24 mouse cellular contexts compared by ENCODE assay signal in genomic region chr5:42036388-42037082, GRCm38 (mm10). TPM values are rescaled to one million over a fixed set of nuclear protein-coding genes. Genes with fewer than 3 reads are reported as not detected.
DNase-seq lines count a peak whose midpoint lies in the region; ATAC-seq and TF ChIP-seq lines count a peak whose summit lies in the region.
"Had no signal": no experiment of that assay in that cellular context is flagged by ENCODE, and none has a peak within 500 bp of the region (broad histone marks: within the 10 kb centered on the region; RNA-seq: fewer than 3 reads in every experiment).

No protein-coding gene starts in this region.

- H3K9me3 ChIP-seq in forebrain, embryonic 14.5 days (replicated peaks; ENCODE audit: control insufficient read depth, low read length): no peaks in the 10 kb centered on the region
- H3K9me3 ChIP-seq in forebrain, embryonic 16.5 days (ENCODE audit: control insufficient read depth, low read length): no peaks in the 10 kb centered on the region
- no peaks in the 10 kb centered on the region for H3K9me3 ChIP-seq in midbrain, embryonic 15.5 days
- H3K9me3 ChIP-seq in kidney, embryonic 14.5 days (ENCODE audit: control insufficient read depth, low read length): no peaks in the 10 kb centered on the region
- H3K9me3 ChIP-seq: embryonic facial prominence, embryonic 15.5 days; heart, embryonic 10.5 days; limb, embryonic 12.5 days; neural tube, embryonic 15.5 days had no signal

- no peak overlapping the region for H3K4me3 ChIP-seq in forebrain, embryonic 14.5 days (ENCODE audit: low read depth, low read length)
- no peak overlapping the region for H3K4me3 ChIP-seq in forebrain, embryonic 16.5 days (replicated peaks; ENCODE audit: low read length)
- no peak overlapping the region for H3K4me3 ChIP-seq in midbrain, embryonic 15.5 days
- no peak overlapping the region for H3K4me3 ChIP-seq in kidney, embryonic 14.5 days (ENCODE audit: low read length)
- H3K4me3 ChIP-seq: embryonic facial prominence, embryonic 15.5 days; heart, embryonic 10.5 days; limb, embryonic 12.5 days; neural tube, embryonic 15.5 days had no signal

- no peak overlapping the region for H3K27ac ChIP-seq in forebrain, embryonic 14.5 days (ENCODE audit: low read depth, low read length)
- H3K27ac ChIP-seq in forebrain, embryonic 16.5 days (ENCODE audit: low read length): no peak overlapping the region
- H3K27ac ChIP-seq in midbrain, embryonic 15.5 days: peak overlapping the region; percentile 61
- no peak overlapping the region for H3K27ac ChIP-seq in kidney, embryonic 14.5 days (ENCODE audit: low read depth, low read length)
- H3K27ac ChIP-seq: embryonic facial prominence, embryonic 15.5 days; heart, embryonic 10.5 days; limb, embryonic 12.5 days; liver, embryonic 14.5 days; neural tube, embryonic 15.5 days had no signal

- H3K9ac ChIP-seq in forebrain, embryonic 14.5 days (ENCODE audit: low read length): no peak overlapping the region
- H3K9ac ChIP-seq in forebrain, embryonic 16.5 days (replicated peaks; ENCODE audit: low read depth, low read length): no peak overlapping the region
- H3K9ac ChIP-seq in midbrain, embryonic 15.5 days: no peak overlapping the region
- no peak overlapping the region for H3K9ac ChIP-seq in kidney, embryonic 14.5 days (ENCODE audit: low read depth, low read length)
- H3K9ac ChIP-seq: embryonic facial prominence, embryonic 15.5 days; limb, embryonic 12.5 days; liver, embryonic 14.5 days; neural tube, embryonic 15.5 days had no signal

- peak; percentile 55; the same call in 1 of the 2 replicates for ATAC-seq in forebrain, embryonic 14.5 days
- ATAC-seq in forebrain, embryonic 16.5 days: no peak
- peak; percentile 90 for ATAC-seq in midbrain, embryonic 15.5 days (replicated peaks)
- no peak for ATAC-seq in kidney, embryonic 14.5 days (ENCODE audit: low FRiP score, low TSS enrichment)
- ATAC-seq: activated CD4-positive, CD25-positive, alpha-beta regulatory T cell, adult 4 months; intestine, embryonic 16.5 days; lung, postnatal 0 days had no signal

- intact Hi-C loops in left cerebral cortex, postnatal 4 days (cut with DNase I): no loop called here

- no peaks in the 10 kb centered on the region for H3K36me3 ChIP-seq in forebrain, embryonic 14.5 days (ENCODE audit: control insufficient read depth, insufficient read depth, low read length)
- no peaks in the 10 kb centered on the region for H3K36me3 ChIP-seq in forebrain, embryonic 16.5 days (ENCODE audit: control insufficient read depth, insufficient read depth)
- no peaks in the 10 kb centered on the region for H3K36me3 ChIP-seq in midbrain, embryonic 15.5 days (replicated peaks)
- no peaks in the 10 kb centered on the region for H3K36me3 ChIP-seq in kidney, embryonic 14.5 days (ENCODE audit: control insufficient read depth, insufficient read depth, low read length)
- H3K36me3 ChIP-seq: embryonic facial prominence, embryonic 15.5 days; heart, embryonic 10.5 days; limb, embryonic 12.5 days; neural tube, embryonic 15.5 days had no signal

- TF ChIP-seq CTCF in brain, embryonic 14.5 days (IDR thresholded peaks at IDR 0.05; ENCODE audit: borderline replicate concordance, extremely low read depth, insufficient read depth, insufficient read length): no peak

- H3K4me2 ChIP-seq in forebrain, embryonic 14.5 days (ENCODE audit: low read length): no peak overlapping the region
- no peak overlapping the region for H3K4me2 ChIP-seq in forebrain, embryonic 16.5 days (ENCODE audit: low read length)
- no peak overlapping the region; the same call in 1 of the 2 replicates for H3K4me2 ChIP-seq in midbrain, embryonic 15.5 days
- no peak overlapping the region for H3K4me2 ChIP-seq in kidney, embryonic 14.5 days (replicated peaks; ENCODE audit: low read depth, low read length)
- H3K4me2 ChIP-seq: embryonic facial prominence, embryonic 15.5 days; limb, embryonic 12.5 days; neural tube, embryonic 15.5 days had no signal

- DNase-seq in forebrain, embryonic 14.5 days (ENCODE audit: low spot score): peak; percentile 8
- peak; percentile 4 for DNase-seq in left cerebral cortex, postnatal 4 days
- DNase-seq in left cerebral cortex, adult 9 months (ENCODE audit: low spot score in 2 of 2): no peak
- DNase-seq in brain, embryonic 14.5 days (ENCODE audit: low read depth): peak; percentile 53
- no peak for DNase-seq in ovary, postnatal 36 days (ENCODE audit: low spot score)
- DNase-seq: adrenal gland, postnatal 36 days; gastrocnemius, postnatal 36 days; kidney, postnatal 14 days; right cerebral cortex, adult 18-20 months; thymus, postnatal 14 days had no signal

- H3K27me3 ChIP-seq in forebrain, embryonic 14.5 days (replicated peaks; ENCODE audit: control insufficient read depth, insufficient read depth, low read length): no peaks in the 10 kb centered on the region
- H3K27me3 ChIP-seq in forebrain, embryonic 16.5 days (replicated peaks; ENCODE audit: control insufficient read depth, insufficient read depth, low read length): no peaks in the 10 kb centered on the region
- H3K27me3 ChIP-seq in midbrain, embryonic 15.5 days (replicated peaks): no peaks in the 10 kb centered on the region
- H3K27me3 ChIP-seq in kidney, embryonic 14.5 days (ENCODE audit: control insufficient read depth, insufficient read depth, low read length): no peaks in the 10 kb centered on the region
- H3K27me3 ChIP-seq: embryonic facial prominence, embryonic 15.5 days; limb, embryonic 12.5 days; neural tube, embryonic 15.5 days had no signal

- TF ChIP-seq POLR2A in brain, embryonic 14.5 days (IDR thresholded peaks at IDR 0.05; ENCODE audit: borderline replicate concordance, extremely low read depth, insufficient read depth, insufficient read length, poor library complexity, severe bottlenecking): no peak

- WGBS in forebrain, embryonic 14.5 days: 51% methylated on average over 15 of the region's 15 CpGs
- WGBS in forebrain, embryonic 16.5 days: 55% methylated on average over 15 of the region's 15 CpGs
- 41% methylated on average over 15 of the region's 15 CpGs for WGBS in midbrain, embryonic 15.5 days
- 65% methylated on average over 15 of the region's 15 CpGs for WGBS in kidney, embryonic 14.5 days

- H3K4me1 ChIP-seq in forebrain, embryonic 14.5 days (ENCODE audit: control insufficient read depth, insufficient read depth, low read length): no peaks in the 10 kb centered on the region
- H3K4me1 ChIP-seq in forebrain, embryonic 16.5 days (replicated peaks; ENCODE audit: control insufficient read depth, insufficient read depth, low read length): no peaks in the 10 kb centered on the region
- H3K4me1 ChIP-seq in midbrain, embryonic 15.5 days: peaks cover 6% of the 10 kb centered on the region; the same call in 1 of the 2 replicates
- H3K4me1 ChIP-seq in kidney, embryonic 14.5 days (ENCODE audit: control insufficient read depth, insufficient read depth, low read length): no peaks in the 10 kb centered on the region
- H3K4me1 ChIP-seq: embryonic facial prominence, embryonic 15.5 days; heart, embryonic 10.5 days; limb, embryonic 12.5 days had no signal

RNA-seq across cellular contexts. Expression of gene Gm16223, which starts 31.2 kb away (rescaled TPM):
- polyA plus RNA-seq in forebrain, embryonic 14.5 days (2014; fragmentation: Nextera tagmentation; extraction: Ambion mirVana): 0.06 TPM in 1 of 2 replicates, not detected in the other
- not detected in 2 replicates for polyA plus RNA-seq in forebrain, embryonic 16.5 days (2015; fragmentation: Nextera tagmentation; extraction: Ambion mirVana)
- not detected for total RNA-seq in left cerebral cortex, postnatal 4 days (2021)
- 0.03 and 0.08 TPM in 2 replicates for polyA plus RNA-seq in brain, embryonic 14.5 days (2012; rRNA removed)
- not detected in 2 replicates for polyA plus RNA-seq in midbrain, embryonic 15.5 days (2015; fragmentation: Nextera tagmentation; extraction: Ambion mirVana)
- polyA plus RNA-seq in kidney, embryonic 14.5 days (2014; fragmentation: Nextera tagmentation; extraction: Ambion mirVana): not detected in 2 replicates
- total RNA-seq: adrenal gland, postnatal 36 days; layer of hippocampus, postnatal 36 days had no signal
- polyA plus RNA-seq: activated CD4-positive, CD25-positive, alpha-beta regulatory T cell, adult 4 months; embryonic facial prominence, embryonic 15.5 days; heart, embryonic 10.5 days; intestine, embryonic 16.5 days; limb, embryonic 12.5 days; liver, embryonic 14.5 days; lung, postnatal 0 days; neural tube, embryonic 15.5 days; spleen, adult 2 months; stomach, embryonic 16.5 days had no signal

Comparison
In these comparisons a context has a peak if more than half of its experiments do, and no peak if none do; other contexts are left out.
1. ATAC-seq: peak in forebrain, embryonic 14.5 days (single experiment) and midbrain, embryonic 15.5 days (single experiment); none in forebrain, embryonic 16.5 days (single experiment) and kidney, embryonic 14.5 days (single experiment).
2. DNase-seq: peak in forebrain, embryonic 14.5 days (single experiment), left cerebral cortex, postnatal 4 days (single experiment) and brain, embryonic 14.5 days (single experiment); none in left cerebral cortex, adult 9 months (0 of 2) and ovary, postnatal 36 days (single experiment).